Mouse (Mus musculus): ENCODE results near the gene Sorcs1. TPM values are rescaled to one million over a fixed set of nuclear protein-coding genes. Genes with fewer than 3 reads are reported as not detected.

The Sorcs1 gene
- polyA plus RNA-seq, 1 experiment from 2014 or later, result 0.57 TPM

- Histone ChIP-seq H3K27me3 (no peaks in the 10 kb centered on the region), H3K9ac (no peak overlapping the region), H3K4me3 (no peak overlapping the region), H3K4me2 (no peak overlapping the region), H3K36me3 (no peaks in the 10 kb centered on the region), H3K4me1 (replicated peaks) (no peaks in the 10 kb centered on the region), H3K9me3 (replicated peaks) (no peaks in the 10 kb centered on the region), H3K27ac (no peak overlapping the region)
- WGBS, result 61% methylated on average over 3 of the region's 3 CpGs
- no peak for ATAC-seq (replicated peaks; ENCODE audit: insufficient number of reproducible peaks, insufficient read depth, low FRiP score, low read depth)
Measured at GRCm38 (mm10) chr19:50410561-50410960, 267.9 kb downstream of the Sorcs1 start.

- H3K9ac ChIP-seq, result no peak overlapping the region
- H3K27ac ChIP-seq, result no peak overlapping the region
- H3K27me3 ChIP-seq, result no peaks in the 10 kb centered on the region
- ATAC-seq (replicated peaks; ENCODE audit: insufficient number of reproducible peaks, insufficient read depth, low FRiP score, low read depth), result no peak
- no peaks in the 10 kb centered on the region for H3K4me1 ChIP-seq (replicated peaks)
- no peaks in the 10 kb centered on the region for H3K36me3 ChIP-seq
- WGBS, result 86% methylated on average over 2 of the region's 2 CpGs
- no peak overlapping the region for H3K4me3 ChIP-seq
- no peaks in the 10 kb centered on the region for H3K9me3 ChIP-seq (replicated peaks)
- H3K4me2 ChIP-seq, result no peak overlapping the region
Measured at GRCm38 (mm10) chr19:50398341-50398740, 280.1 kb downstream of the Sorcs1 start.

GRCm38 (mm10) chr19:50395731-50396130 lies 282.7 kb downstream of the Sorcs1 start:
- no peak for ATAC-seq (replicated peaks; ENCODE audit: insufficient number of reproducible peaks, insufficient read depth, low FRiP score, low read depth)

GRCm38 (mm10) chr19:50394101-50394500 lies 284.3 kb downstream of the Sorcs1 start:
- no peak for ATAC-seq (replicated peaks; ENCODE audit: insufficient number of reproducible peaks, insufficient read depth, low FRiP score, low read depth)
- Histone ChIP-seq H3K9ac (no peak overlapping the region), H3K27me3 (no peaks in the 10 kb centered on the region), H3K27ac (no peak overlapping the region), H3K36me3 (no peaks in the 10 kb centered on the region), H3K9me3 (replicated peaks) (no peaks in the 10 kb centered on the region), H3K4me3 (no peak overlapping the region), H3K4me2 (no peak overlapping the region), H3K4me1 (replicated peaks) (no peaks in the 10 kb centered on the region)
- WGBS, result 75% methylated on average over 5 of the region's 5 CpGs

More at GRCm38 (mm10) chr19:50395731-50396130, 282.7 kb downstream of the Sorcs1 start:
- Histone ChIP-seq H3K4me1 (replicated peaks) (no peaks in the 10 kb centered on the region), H3K27ac (no peak overlapping the region), H3K27me3 (no peaks in the 10 kb centered on the region), H3K9ac (no peak overlapping the region), H3K36me3 (no peaks in the 10 kb centered on the region), H3K9me3 (replicated peaks) (no peaks in the 10 kb centered on the region), H3K4me3 (no peak overlapping the region), H3K4me2 (no peak overlapping the region)
- 81% methylated on average over 6 of the region's 6 CpGs for WGBS

GRCm38 (mm10) chr19:50389925-50390552 lies 288.4 kb downstream of the Sorcs1 start:
- Histone ChIP-seq H3K27ac (no peak overlapping the region), H3K4me1 (replicated peaks) (no peaks in the 10 kb centered on the region), H3K36me3 (no peaks in the 10 kb centered on the region), H3K9me3 (replicated peaks) (peaks cover 3% of the 10 kb centered on the region; the same call in 1 of the 2 replicates), H3K27me3 (no peaks in the 10 kb centered on the region), H3K4me3 (no peak overlapping the region), H3K4me2 (no peak overlapping the region), H3K9ac (no peak overlapping the region)
- 77% methylated on average over 9 of the region's 9 CpGs for WGBS
- no peak for ATAC-seq (replicated peaks; ENCODE audit: insufficient number of reproducible peaks, insufficient read depth, low FRiP score, low read depth)

- peaks cover 8% of the 10 kb centered on the region for H3K4me1 ChIP-seq (replicated peaks)
- ATAC-seq (replicated peaks; ENCODE audit: insufficient number of reproducible peaks, insufficient read depth, low FRiP score, low read depth), result no peak
- WGBS, result 80% methylated on average over 5 of the region's 5 CpGs
Measured at GRCm38 (mm10) chr19:50378901-50379300, 299.5 kb downstream of the Sorcs1 start.

GRCm38 (mm10) chr19:50374751-50375150 lies 303.7 kb downstream of the Sorcs1 start:
- Histone ChIP-seq H3K27ac (no peak overlapping the region), H3K9me3 (replicated peaks) (no peaks in the 10 kb centered on the region), H3K4me2 (peak overlapping the region; percentile 53), H3K27me3 (no peaks in the 10 kb centered on the region), H3K9ac (no peak overlapping the region), H3K4me3 (peak overlapping the region; percentile 29), H3K36me3 (no peaks in the 10 kb centered on the region), H3K4me1 (replicated peaks) (peaks cover 8% of the 10 kb centered on the region)
- WGBS, result 8% methylated on average over 10 of the region's 10 CpGs
- ATAC-seq (replicated peaks; ENCODE audit: insufficient number of reproducible peaks, insufficient read depth, low FRiP score, low read depth), result no peak

More at GRCm38 (mm10) chr19:50378901-50379300, 299.5 kb downstream of the Sorcs1 start:
- Histone ChIP-seq H3K4me2 (no peak overlapping the region), H3K27me3 (no peaks in the 10 kb centered on the region), H3K36me3 (no peaks in the 10 kb centered on the region), H3K9me3 (replicated peaks) (no peaks in the 10 kb centered on the region), H3K9ac (no peak overlapping the region), H3K4me3 (no peak overlapping the region), H3K27ac (no peak overlapping the region)

- ATAC-seq (replicated peaks; ENCODE audit: insufficient number of reproducible peaks, insufficient read depth, low FRiP score, low read depth), result no peak
- Histone ChIP-seq H3K9ac (no peak overlapping the region), H3K36me3 (no peaks in the 10 kb centered on the region), H3K4me1 (replicated peaks) (peaks cover 5% of the 10 kb centered on the region), H3K4me3 (no peak overlapping the region), H3K4me2 (no peak overlapping the region), H3K27ac (no peak overlapping the region), H3K9me3 (replicated peaks) (no peaks in the 10 kb centered on the region), H3K27me3 (no peaks in the 10 kb centered on the region)
- 78% methylated on average over 3 of the region's 3 CpGs for WGBS
Measured at GRCm38 (mm10) chr19:50366446-50366845, 312.0 kb downstream of the Sorcs1 start.

- Histone ChIP-seq H3K27me3 (no peaks in the 10 kb centered on the region), H3K4me3 (no peak overlapping the region), H3K36me3 (no peaks in the 10 kb centered on the region), H3K4me1 (replicated peaks) (peaks cover 14% of the 10 kb centered on the region), H3K4me2 (peak overlapping the region; percentile 16), H3K9ac (no peak overlapping the region), H3K9me3 (replicated peaks) (no peaks in the 10 kb centered on the region), H3K27ac (peak overlapping the region; percentile 32; the same call in 1 of the 2 replicates)
- ATAC-seq (replicated peaks; ENCODE audit: insufficient number of reproducible peaks, insufficient read depth, low FRiP score, low read depth), result peak; percentile 69; the same call in 1 of the 2 replicates
- WGBS, result 25% methylated on average over 9 of the region's 9 CpGs
Measured at GRCm38 (mm10) chr19:50362655-50363500, 315.6 kb downstream of the Sorcs1 start.

- Histone ChIP-seq H3K27ac (no peak overlapping the region), H3K4me2 (no peak overlapping the region), H3K9me3 (replicated peaks) (no peaks in the 10 kb centered on the region), H3K4me1 (replicated peaks) (peaks cover 14% of the 10 kb centered on the region), H3K36me3 (no peaks in the 10 kb centered on the region), H3K27me3 (no peaks in the 10 kb centered on the region), H3K4me3 (no peak overlapping the region), H3K9ac (no peak overlapping the region)
- ATAC-seq (replicated peaks; ENCODE audit: insufficient number of reproducible peaks, insufficient read depth, low FRiP score, low read depth), result no peak
- 34% methylated on average over 2 of the region's 2 CpGs for WGBS
Measured at GRCm38 (mm10) chr19:50358561-50358960, 319.9 kb downstream of the Sorcs1 start.

- no peaks in the 10 kb centered on the region for H3K4me1 ChIP-seq (replicated peaks)
- H3K4me3 ChIP-seq, result no peak overlapping the region
- no peak overlapping the region for H3K9ac ChIP-seq
- H3K4me2 ChIP-seq, result no peak overlapping the region
- ATAC-seq (replicated peaks; ENCODE audit: insufficient number of reproducible peaks, insufficient read depth, low FRiP score, low read depth), result no peak
- no peaks in the 10 kb centered on the region for H3K9me3 ChIP-seq (replicated peaks)
- 90% methylated on average over 8 of the region's 8 CpGs for WGBS
- no peak overlapping the region for H3K27ac ChIP-seq
- H3K27me3 ChIP-seq, result no peaks in the 10 kb centered on the region
- no peaks in the 10 kb centered on the region for H3K36me3 ChIP-seq
Measured at GRCm38 (mm10) chr19:50339211-50339610, 339.2 kb downstream of the Sorcs1 start.
